Mouse (Mus musculus): ENCODE data around the gene Tas2r107.
"Not testable (repeated sequence)": the region's sequence is repeated elsewhere in the genome, so short reads cannot be mapped to it uniquely, and the experiment has no call there.

Tas2r107 gene

GRCm38 (mm10) chr6:131660049-131660448 lies at the start of gene Tas2r107:
Gene Tas2r107, minus strand, starts transcription at chr6:131660149.
- DNase-seq (ENCODE audit: low read depth, low spot score): no peak

- DNase-seq (ENCODE audit: low read depth, low spot score): no peak
These were observed 30.0 kb upstream of the Tas2r107 start, which contains the start of gene Tas2r114 for GRCm38 (mm10) chr6:131689963-131690362. Gene Tas2r114, minus strand, starts transcription at chr6:131690063.

- no peak for DNase-seq (ENCODE audit: low read depth, low spot score)
These were observed 27.4 kb upstream of the Tas2r107 start, which contains the start of gene Tas2r105 for GRCm38 (mm10) chr6:131687395-131687794. Gene Tas2r105, minus strand, starts transcription at chr6:131687495.

GRCm38 (mm10) chr6:131685644-131686043 lies 25.7 kb upstream of the Tas2r107 start, which contains the start of gene Tas2r104:
Gene Tas2r104, minus strand, starts transcription at chr6:131685744.
- DNase-seq (ENCODE audit: low read depth, low spot score): no peak

- no peak for DNase-seq (ENCODE audit: low read depth, low spot score)
These were observed 18.8 kb upstream of the Tas2r107 start, which contains the start of gene Tas2r106 for GRCm38 (mm10) chr6:131678786-131679185. Gene Tas2r106, minus strand, starts transcription at chr6:131678886.

GRCm38 (mm10) chr6:131630812-131631211 lies 29.1 kb downstream of the Tas2r107 start, which contains the start of gene Tas2r130:
Gene Tas2r130, minus strand, starts transcription at chr6:131630912.
- DNase-seq (ENCODE audit: low read depth, low spot score): no peak

GRCm38 (mm10) chr6:131609956-131610355 lies 50.0 kb downstream of the Tas2r107 start:
- not testable (repeated sequence) for DNase-seq (ENCODE audit: low read depth, low spot score)

All from skeletal muscle tissue, adult 2 months (tissue).